Mouse (Mus musculus) monocyte, adult 5-6 weeks (primary cell): Measurements from ENCODE around the gene Pmp22. TPM values are rescaled to one million over a fixed set of nuclear protein-coding genes. Genes with fewer than 3 reads are reported as not detected.

Experiments
- ATAC-seq: fragments of 153-309, 156-312 bp; replicated peaks from 2 replicates; pipeline ENCODE4 v1.8.0; 2017; ENCODE audit warnings: mild to moderate bottlenecking; ENCODE audit not compliant: low TSS enrichment, insufficient number of reproducible peaks, severe bottlenecking, poor library complexity, low FRiP score
- total RNA-seq: library from RNA; stranded (forward); fragments of 200-1000, 200-491, 200-594 nt; gene quantifications from 3 replicates; pipeline ENCODE4 v1.2.3, GENCODE M21; 2017

Pmp22 gene
- total RNA-seq, 1 experiment from 2014 or later: not detected

DNA sequence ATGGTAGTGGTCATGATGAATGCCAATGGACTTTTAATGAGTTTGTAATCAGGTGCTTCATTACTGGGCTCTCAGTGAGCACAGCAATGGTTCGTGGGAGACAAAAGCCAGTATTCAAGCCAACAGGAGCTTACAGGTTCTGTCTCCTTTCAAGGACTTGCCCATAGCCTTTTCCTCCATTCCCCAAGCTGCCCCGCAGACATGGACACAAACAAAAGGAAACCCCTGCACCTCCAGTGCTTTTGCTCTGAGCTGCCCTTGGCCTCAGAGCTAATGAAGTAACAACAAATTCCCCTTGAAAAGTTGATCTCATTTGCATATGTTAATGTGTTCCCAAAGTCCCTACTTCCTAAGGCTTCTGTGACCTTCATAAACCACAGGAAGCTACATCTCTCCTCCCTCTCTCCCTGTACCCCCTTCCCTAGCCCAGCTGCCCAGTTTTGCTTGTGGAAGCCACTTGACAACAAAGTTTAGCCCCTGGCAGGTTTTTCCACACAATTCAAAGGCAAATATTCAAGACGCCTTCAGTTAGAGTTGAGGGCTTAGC lies 73.3 kb downstream of the Pmp22 start:
- ATAC-seq: no peak

Other genes with a start within 250 kb of the Pmp22 start
- 23.5 to 32.7 TPM (median 30.7 TPM) in 3 replicates for gene Tvp23b, start 249.5 kb upstream of the Pmp22 start, total RNA-seq
- 2.3 TPM in 1 of 3 replicates, not detected in the others for gene Cdrt4, start 177.8 kb upstream of the Pmp22 start, total RNA-seq
- gene Tekt3, start 67.3 kb upstream of the Pmp22 start, total RNA-seq: not detected in 3 replicates